Mouse (Mus musculus): ENCODE results near the gene Pi4k2b. TPM values are rescaled to one million over a fixed set of nuclear protein-coding genes. Genes with fewer than 3 reads are reported as not detected.
A peak's percentile ranks its signal among the peaks of the same experiment; 100 is the strongest.
"Not testable (repeated sequence)": the region's sequence is repeated elsewhere in the genome, so short reads cannot be mapped to it uniquely, and the experiment has no call there.

Gene Pi4k2b
- total RNA-seq, 2 experiments from 2014 or later, result 3.0 to 3.1 TPM

- DNase-seq, result no peak
- intact Hi-C loops (cut with DNase I), result no loop called here
These were observed 33.9 kb downstream of the Pi4k2b start, which contains the start of gene Zcchc4 for GRCm38 (mm10) chr5:52775237-52775636. Gene Zcchc4 (plus strand): TSS chr5:52775409.

- DNase-seq; intact Hi-C loops (cut with DNase I): not testable (repeated sequence)
These were observed 35.3 kb downstream of the Pi4k2b start for GRCm38 (mm10) chr5:52776466-52777354.

GRCm38 (mm10) chr5:52782523-52783250 is 41.3 kb downstream of the Pi4k2b start:
- intact Hi-C loops (cut with DNase I), result no loop called here

GRCm38 (mm10) chr5:52783251-52783620 is 41.9 kb downstream of the Pi4k2b start:
- no peak for DNase-seq
- intact Hi-C loops (cut with DNase I), result no loop called here

More at GRCm38 (mm10) chr5:52782523-52783250, 41.3 kb downstream of the Pi4k2b start:
- peak; percentile 84 to 90 for DNase-seq

GRCm38 (mm10) chr5:52783957-52784356 is 42.6 kb downstream of the Pi4k2b start:
- DNase-seq, result no peak
- intact Hi-C loops (cut with DNase I), result no loop called here

- DNase-seq, result no peak
- intact Hi-C loops (cut with DNase I), result no loop called here
These were observed 45.4 kb downstream of the Pi4k2b start for GRCm38 (mm10) chr5:52786556-52787322.

- DNase-seq, result no peak
- intact Hi-C loops (cut with DNase I), result no loop called here
These were observed 51.9 kb downstream of the Pi4k2b start for GRCm38 (mm10) chr5:52793230-52793629.

- DNase-seq, result peak in 1 of 2 experiments; percentile 5
- intact Hi-C loops (cut with DNase I), result no loop called here
These were observed 52.7 kb downstream of the Pi4k2b start for GRCm38 (mm10) chr5:52794109-52794508.

GRCm38 (mm10) chr5:52799274-52799985 is 58.1 kb downstream of the Pi4k2b start:
- no peak for DNase-seq
- intact Hi-C loops (cut with DNase I), result no loop called here

- no peak for DNase-seq
- intact Hi-C loops (cut with DNase I), result no loop called here
These were observed 64.4 kb downstream of the Pi4k2b start for GRCm38 (mm10) chr5:52805801-52806200.

GRCm38 (mm10) chr5:52806349-52806748 is 65.0 kb downstream of the Pi4k2b start:
- no peak for DNase-seq
- intact Hi-C loops (cut with DNase I), result no loop called here

GRCm38 (mm10) chr5:52807030-52807429 is 65.7 kb downstream of the Pi4k2b start:
- intact Hi-C loops (cut with DNase I), result no loop called here
- no peak for DNase-seq

GRCm38 (mm10) chr5:52810446-52810845 is 69.1 kb downstream of the Pi4k2b start:
- intact Hi-C loops (cut with DNase I), result no loop called here
- DNase-seq, result no peak

- DNase-seq, result no peak
- intact Hi-C loops (cut with DNase I), result no loop called here
These were observed 69.7 kb downstream of the Pi4k2b start for GRCm38 (mm10) chr5:52811056-52811455.

- no peak for DNase-seq
- intact Hi-C loops (cut with DNase I), result no loop called here
These were observed 71.1 kb downstream of the Pi4k2b start for GRCm38 (mm10) chr5:52812456-52812855.

- intact Hi-C loops (cut with DNase I), result no loop called here
These were observed 71.9 kb downstream of the Pi4k2b start for GRCm38 (mm10) chr5:52813312-52813711.

GRCm38 (mm10) chr5:52818676-52819075 is 77.3 kb downstream of the Pi4k2b start:
- DNase-seq, result no peak
- intact Hi-C loops (cut with DNase I), result no loop called here

More at GRCm38 (mm10) chr5:52813312-52813711, 71.9 kb downstream of the Pi4k2b start:
- DNase-seq, result no peak
